Mouse (Mus musculus): ENCODE measurements around the gene Fermt3.

Gene Fermt3

GRCm38 (mm10) chr19:7039088-7039720, 19.9 kb upstream of the Fermt3 start:
- peak; percentile 36 to 55 for DNase-seq (ENCODE audit: low read depth in 2 of 2, low spot score in 2 of 2)

GRCm38 (mm10) chr19:7034006-7034405, 14.7 kb upstream of the Fermt3 start:
- no peak for DNase-seq (ENCODE audit: low read depth in 2 of 2, low spot score in 2 of 2)

GRCm38 (mm10) chr19:7029531-7029930, 10.3 kb upstream of the Fermt3 start:
- DNase-seq (ENCODE audit: low read depth in 2 of 2, low spot score in 2 of 2): no peak

GRCm38 (mm10) chr19:7020224-7020641, 964 bp upstream of the Fermt3 start:
- DNase-seq (ENCODE audit: low read depth in 2 of 2, low spot score in 2 of 2): peak; percentile 66 to 70

- DNase-seq (ENCODE audit: low read depth in 2 of 2, low spot score in 2 of 2): no peak
These were observed 723 bp downstream of the Fermt3 start for GRCm38 (mm10) chr19:7018546-7018945.

GRCm38 (mm10) chr19:7017541-7018457, 1.5 kb downstream of the Fermt3 start:
- DNase-seq (ENCODE audit: low read depth in 2 of 2, low spot score in 2 of 2): peak in 1 of 2 experiments; percentile 52

GRCm38 (mm10) chr19:7014481-7015135, 4.7 kb downstream of the Fermt3 start:
- no peak for DNase-seq (ENCODE audit: low read depth in 2 of 2, low spot score in 2 of 2)

GRCm38 (mm10) chr19:7013984-7014383, 5.3 kb downstream of the Fermt3 start:
- DNase-seq (ENCODE audit: low read depth in 2 of 2, low spot score in 2 of 2): no peak

GRCm38 (mm10) chr19:7012426-7012825, 6.8 kb downstream of the Fermt3 start:
- no peak for DNase-seq (ENCODE audit: low read depth in 2 of 2, low spot score in 2 of 2)

- no peak for DNase-seq (ENCODE audit: low read depth in 2 of 2, low spot score in 2 of 2)
These were observed 12.2 kb downstream of the Fermt3 start for GRCm38 (mm10) chr19:7006892-7007593.

GRCm38 (mm10) chr19:6999360-7000063, 19.8 kb downstream of the Fermt3 start:
- DNase-seq (ENCODE audit: low read depth in 2 of 2, low spot score in 2 of 2): no peak

- no peak for DNase-seq (ENCODE audit: low read depth in 2 of 2, low spot score in 2 of 2)
These were observed 21.5 kb downstream of the Fermt3 start for GRCm38 (mm10) chr19:6997721-6998290.

GRCm38 (mm10) chr19:6996006-6996405, 23.3 kb downstream of the Fermt3 start, which contains the start of the genes Nudt22 and Trpt1:
Nudt22 (minus strand) TSS chr19:6996117.
Trpt1 (plus strand) TSS chr19:6996131.
- peak in 1 of 2 experiments; percentile 51 for DNase-seq (ENCODE audit: low read depth in 2 of 2, low spot score in 2 of 2)

- no peak for DNase-seq (ENCODE audit: low read depth in 2 of 2, low spot score in 2 of 2)
These were observed 23.8 kb downstream of the Fermt3 start for GRCm38 (mm10) chr19:6995255-6995991.

GRCm38 (mm10) chr19:6994489-6994888, 24.8 kb downstream of the Fermt3 start:
- DNase-seq (ENCODE audit: low read depth in 2 of 2, low spot score in 2 of 2): no peak

- no peak for DNase-seq (ENCODE audit: low read depth in 2 of 2, low spot score in 2 of 2)
These were observed 25.3 kb downstream of the Fermt3 start for GRCm38 (mm10) chr19:6994002-6994401.

- no peak for DNase-seq (ENCODE audit: low read depth in 2 of 2, low spot score in 2 of 2)
These were observed 26.1 kb downstream of the Fermt3 start for GRCm38 (mm10) chr19:6993011-6993770.

GRCm38 (mm10) chr19:6992011-6992858, 27.0 kb downstream of the Fermt3 start, which contains the start of gene Dnajc4:
Dnajc4 (minus strand) TSS chr19:6992572.
- peak; percentile 91 to 94 for DNase-seq (ENCODE audit: low read depth in 2 of 2, low spot score in 2 of 2)
